Mouse (Mus musculus): ENCODE results near the gene Cdk17.

Cdk17 gene

DNA sequence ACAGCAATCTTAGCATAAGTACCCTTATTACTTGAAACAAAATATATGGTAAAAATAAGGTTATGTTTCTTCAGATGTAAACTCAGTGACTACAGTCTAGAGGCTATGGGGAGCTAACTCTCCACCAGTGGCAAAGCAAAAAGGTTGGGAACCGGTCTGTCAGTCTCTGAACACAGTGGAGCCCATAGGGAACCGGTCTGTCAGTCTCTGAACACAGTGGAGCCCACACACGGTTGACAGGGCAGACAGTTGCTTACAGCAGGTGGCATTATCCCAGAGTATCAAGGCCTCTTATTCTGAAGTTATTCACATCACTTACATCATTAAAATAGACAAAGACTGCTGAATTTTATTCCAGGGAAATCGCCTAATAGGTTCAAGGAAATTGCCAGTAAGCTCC, 70.8 kb downstream of the Cdk17 start:
- no peak for DNase-seq

DNA sequence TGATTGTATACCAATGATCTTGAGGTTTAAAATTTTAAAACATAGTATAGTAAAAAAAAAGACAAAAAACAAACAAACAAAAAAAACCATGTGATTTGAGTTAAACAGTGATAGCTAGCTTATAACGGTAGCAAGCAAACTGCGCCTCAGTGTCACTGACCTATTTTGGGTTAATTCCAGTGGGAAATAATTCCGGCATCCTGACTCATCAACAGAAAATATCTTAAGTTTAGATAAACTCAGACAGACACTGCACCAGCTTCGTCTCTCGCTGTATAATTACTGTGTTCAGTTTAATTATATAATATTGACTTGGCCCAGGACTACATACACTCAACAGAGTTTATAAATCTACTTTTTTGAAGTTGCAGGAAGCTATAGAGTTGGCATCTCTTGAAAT, 71.2 kb downstream of the Cdk17 start:
- DNase-seq = no peak

DNA sequence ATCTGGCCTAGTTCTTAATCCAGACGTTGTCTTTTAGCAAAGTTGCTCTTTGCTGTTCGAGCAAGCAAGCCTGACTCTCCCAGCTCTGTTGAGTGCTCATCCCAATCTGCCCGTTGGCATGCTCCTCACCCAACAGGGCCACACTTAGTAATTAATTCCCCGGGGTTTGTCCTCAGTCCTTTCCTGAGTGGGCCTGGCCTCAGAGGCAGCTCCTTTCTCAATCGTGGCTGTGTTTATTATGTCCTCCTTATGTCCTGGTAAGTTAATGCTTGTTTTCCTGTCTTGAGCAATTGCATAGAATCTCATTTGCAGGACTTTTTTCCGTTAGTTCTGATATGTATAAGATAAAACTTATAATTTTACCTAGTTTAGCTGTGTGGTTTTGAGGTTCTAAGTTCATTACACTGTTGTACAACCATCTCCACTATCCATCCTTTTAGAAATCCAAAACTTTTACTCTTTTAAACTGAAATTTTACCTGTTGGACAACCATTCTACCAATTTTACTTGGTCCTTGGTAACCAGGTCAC, 73.1 kb downstream of the Cdk17 start:
- DNase-seq = no peak

DNA sequence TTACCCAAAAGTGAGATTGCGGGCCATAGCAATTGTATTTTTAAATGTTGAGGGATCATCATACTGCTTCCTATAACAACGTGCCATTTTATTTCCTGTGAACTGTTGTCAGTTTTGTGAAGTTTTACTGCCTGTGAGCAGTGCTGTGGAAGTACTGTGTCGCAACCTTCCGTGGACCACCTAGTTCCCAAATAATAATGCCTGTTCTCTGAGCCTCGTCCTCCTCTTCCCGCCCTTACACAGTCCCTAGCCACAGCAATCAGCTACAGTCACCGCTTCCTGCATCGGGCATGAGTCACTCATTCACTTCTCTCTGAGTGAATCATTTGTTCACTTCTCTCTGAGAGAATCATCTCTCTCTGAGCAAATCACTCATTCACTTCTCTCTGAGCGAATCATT, 74.0 kb downstream of the Cdk17 start:
- no peak for DNase-seq

DNA sequence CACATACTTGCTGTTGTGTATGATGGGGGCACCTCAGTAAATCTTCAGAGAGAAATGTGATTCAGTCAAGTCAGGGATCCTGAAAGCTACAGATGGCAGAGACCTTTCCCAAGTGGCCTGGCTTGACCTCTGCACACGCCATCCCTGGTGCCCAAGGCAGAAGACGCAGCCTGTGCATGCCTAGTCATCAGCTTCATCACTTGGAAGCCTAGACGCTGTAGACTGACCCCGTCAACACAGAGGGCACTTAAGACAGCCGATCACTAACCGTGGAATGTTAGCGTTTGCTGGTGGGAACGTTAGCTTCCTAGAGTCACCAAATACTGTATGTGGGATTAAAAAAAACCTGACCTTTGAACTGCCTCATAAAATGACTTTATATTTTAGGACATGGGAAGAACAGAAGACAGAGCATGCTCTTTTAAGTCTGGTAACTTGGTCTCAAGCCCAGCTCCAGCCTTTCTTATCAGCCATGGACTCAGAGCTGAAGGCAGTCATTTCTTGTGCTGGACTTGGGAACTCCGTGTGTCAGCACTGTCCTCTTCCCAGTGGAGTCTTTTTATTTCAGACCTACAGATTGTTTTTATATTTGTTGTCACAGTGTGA, 78.6 kb downstream of the Cdk17 start:
- DNase-seq = no peak

DNA sequence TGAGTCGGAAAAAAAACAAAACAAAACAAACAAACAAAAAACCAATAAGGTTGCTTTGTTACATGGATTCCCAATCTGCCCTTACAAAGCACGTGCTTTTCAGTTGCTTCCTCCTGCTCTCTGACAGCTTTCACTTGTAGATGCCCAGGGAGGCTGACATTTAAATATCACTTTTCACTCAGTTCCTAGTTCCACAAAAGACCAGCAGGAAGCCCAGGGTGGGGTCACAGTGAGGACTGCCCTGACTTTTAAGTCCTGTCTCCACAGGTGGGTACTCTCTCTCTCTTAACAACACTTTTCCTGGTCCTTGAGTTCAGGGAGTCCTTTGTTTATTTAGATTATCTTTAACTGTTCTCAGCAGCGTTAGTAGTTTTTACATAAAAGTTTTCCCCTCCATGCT, 81.5 kb downstream of the Cdk17 start:
- no peak for DNase-seq

DNA sequence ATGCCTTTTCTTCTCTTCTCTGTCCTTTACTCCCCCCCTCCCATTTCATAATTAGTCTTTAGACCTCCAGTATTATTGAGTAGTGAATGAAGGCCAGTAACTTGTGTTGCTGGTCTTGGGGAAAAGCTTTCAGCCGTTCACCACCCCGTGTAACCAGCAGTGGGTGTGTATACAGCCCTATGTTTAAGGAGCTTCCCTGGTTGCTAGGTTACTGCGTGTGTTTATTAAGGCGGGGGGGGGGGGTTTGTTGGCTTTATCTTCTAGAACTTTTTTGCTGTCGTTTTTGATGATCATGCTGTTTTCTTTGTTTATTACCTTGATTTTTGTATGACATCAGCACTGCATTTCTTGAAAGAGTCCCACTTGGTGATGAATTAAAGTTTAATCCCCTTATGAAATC, 82.2 kb downstream of the Cdk17 start:
- no peak for DNase-seq

DNA sequence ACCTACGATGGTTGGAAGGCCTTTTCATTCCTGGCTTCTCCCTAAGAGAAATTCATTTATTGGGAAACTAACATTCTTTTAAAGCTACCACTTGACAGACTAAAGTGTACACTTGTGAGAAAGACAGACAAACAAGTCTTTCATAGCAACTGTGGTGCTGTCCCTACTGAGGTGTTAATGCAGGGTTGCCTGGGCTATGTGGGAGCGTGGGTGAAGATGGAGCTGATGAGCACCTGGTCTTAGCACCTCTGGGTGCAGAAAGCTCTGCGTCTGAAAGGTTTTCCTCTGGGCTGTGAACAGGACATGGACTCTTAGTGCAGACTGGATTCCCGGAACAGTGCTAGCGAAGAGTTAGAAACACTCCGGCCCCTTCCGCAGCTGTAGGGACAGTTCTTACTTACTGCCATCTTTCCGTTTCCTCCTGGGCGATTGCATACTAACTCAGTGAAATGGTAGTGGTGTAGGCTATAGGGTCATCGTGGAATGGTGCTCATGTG, 83.6 kb downstream of the Cdk17 start:
- DNase-seq = no peak

DNA sequence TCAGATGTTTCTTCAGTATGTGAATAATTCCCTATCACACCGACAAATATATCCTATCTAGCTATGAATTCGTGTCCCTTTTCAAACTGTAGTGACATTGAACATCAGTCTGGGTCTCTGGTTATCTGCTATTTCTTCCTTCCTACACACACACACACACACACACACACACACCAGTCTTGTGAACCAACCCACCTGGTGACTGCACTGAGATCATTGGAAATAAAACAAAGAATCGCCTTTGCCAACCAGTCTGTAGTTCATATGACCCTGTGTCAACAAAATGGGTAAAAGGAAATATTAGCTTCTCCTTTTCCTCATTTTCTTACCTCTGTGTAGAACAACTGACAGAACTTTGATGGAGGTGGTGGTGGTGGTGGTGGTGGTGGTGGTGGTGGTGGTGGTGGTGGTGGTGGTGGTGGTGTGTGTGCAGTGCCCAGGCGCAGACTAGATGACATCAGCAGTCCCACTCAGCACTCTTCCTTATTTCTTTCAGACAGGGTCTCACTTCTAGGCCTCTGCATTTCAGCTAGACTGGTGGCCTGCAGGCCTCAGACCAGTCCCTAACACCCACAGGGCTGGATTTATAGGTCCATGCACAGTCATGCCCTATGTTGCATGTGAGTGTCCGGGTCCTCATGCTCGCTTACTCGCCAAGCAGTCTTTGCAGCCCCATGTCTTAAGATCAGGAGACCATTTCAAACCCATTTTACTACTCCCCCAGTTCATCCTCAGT, 85.7 kb downstream of the Cdk17 start:
- DNase-seq = no peak

DNA sequence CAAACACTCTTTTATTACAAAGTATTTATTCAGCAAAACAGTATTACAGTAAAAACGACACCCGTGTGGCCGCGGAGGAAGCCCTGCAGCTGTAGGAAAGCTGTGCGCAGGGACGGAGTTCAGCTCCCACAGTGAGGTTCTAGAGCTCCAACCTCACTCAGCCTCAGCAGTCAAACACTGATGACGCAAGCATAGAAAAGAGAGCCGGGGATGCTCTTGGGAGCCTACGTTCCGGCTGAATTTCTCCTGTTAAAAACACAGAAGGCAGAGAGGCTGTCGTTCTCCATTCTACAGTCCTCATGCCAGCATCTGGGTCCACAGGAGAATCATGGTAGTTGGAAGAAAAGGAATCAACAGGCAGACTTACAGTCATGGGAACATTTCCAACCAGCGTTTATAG, 86.7 kb downstream of the Cdk17 start:
- no peak for DNase-seq

DNA sequence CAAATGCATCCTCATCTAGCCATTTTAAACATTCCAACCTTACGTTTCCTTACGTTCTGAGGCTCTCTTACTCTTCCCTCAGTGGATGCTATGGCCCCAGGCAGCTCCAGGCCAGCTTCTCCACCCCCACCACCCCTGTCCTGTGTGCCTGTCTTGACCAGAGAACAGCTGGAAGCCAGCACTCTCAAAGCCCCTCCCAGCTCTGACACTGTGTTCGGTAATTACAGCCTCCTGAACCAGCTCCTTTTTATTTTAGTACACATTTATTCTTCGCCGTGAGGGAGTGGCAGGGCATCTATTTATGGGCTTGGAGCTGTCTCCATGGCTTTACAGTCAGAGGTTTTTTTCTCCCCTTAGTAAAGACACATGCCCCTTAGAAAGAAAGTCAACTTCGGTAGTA, 87.2 kb downstream of the Cdk17 start:
- DNase-seq = no peak

DNA sequence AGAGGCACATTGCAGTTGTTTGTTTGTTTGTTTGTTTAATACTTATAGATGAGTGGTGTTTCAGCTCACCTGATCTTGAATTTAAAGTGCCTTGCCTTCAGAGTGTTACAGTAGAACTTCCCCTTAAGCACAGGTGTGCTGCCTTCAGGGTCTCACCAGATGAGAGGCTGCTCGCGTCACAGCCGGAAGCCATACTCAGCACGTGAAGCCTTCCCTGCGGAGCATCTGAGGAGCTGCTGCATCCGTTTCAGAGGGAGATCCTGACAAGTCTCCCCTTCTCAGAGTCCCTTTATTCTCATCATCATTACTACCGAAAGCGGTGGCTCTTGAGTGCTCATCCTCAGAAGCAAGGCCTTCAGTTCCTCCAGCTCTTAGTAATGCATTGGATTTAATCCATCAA, 87.7 kb downstream of the Cdk17 start:
- DNase-seq = no peak

DNA sequence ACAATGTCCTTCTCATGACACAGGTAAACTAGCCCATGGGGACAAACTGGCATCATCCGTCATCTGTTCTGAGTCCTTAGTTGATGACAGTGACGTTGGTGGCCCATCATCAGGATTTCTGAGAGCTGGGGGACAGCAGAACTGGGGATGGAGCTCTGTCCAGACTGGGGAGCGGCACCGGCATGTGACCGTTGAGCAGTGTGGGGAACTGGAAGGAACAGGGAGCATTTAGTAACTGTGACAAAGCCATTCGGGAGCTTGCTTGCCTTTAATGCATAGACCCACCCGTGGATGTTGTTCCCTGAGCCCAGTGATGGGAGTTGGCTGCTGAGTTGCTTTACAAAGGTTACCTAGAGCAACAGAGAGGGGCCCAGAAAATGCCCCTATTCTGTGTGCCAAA, 89.2 kb downstream of the Cdk17 start:
- no peak for DNase-seq

DNA sequence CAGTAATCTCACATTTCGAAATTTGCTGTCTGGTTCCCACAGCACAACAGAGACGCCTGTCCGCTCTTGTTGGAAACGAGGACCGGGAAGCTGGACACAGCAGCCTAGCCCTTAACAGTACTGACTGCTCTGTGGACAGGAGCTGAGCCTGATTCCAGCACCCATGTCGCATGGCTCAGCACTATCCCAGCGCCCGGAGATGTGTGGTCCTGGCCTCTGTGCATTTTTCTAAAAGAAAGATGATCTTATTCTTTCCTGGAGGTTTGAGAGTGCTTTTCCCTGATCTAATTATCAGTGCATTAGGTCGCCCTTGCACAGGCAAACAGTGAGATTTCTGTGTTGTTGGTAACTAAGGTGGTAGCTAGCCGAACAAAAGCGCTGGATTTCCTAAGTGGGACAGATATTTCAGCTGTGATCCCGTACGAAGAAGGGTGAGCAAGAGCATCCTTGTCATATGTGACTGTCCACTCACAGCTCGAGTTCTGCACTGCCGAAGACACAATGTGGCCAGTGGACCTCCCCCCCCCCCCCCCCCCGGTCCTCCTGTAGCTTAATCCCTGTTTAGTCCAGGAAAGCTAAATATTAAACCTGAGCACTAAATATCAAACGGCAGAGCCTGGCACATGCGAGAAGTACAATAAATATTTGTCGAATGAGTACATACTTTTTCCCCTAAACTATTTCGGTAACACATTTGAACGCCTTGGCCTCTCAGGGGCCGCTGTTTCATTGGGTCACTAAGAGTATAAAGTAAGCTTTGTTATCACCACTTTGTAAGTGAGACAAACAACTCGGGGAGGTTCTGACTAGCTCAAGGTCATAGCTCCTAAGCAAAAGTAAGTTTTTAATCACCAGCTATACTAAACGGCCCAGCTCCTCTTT, 90.0 kb downstream of the Cdk17 start:
- no peak for DNase-seq

DNA sequence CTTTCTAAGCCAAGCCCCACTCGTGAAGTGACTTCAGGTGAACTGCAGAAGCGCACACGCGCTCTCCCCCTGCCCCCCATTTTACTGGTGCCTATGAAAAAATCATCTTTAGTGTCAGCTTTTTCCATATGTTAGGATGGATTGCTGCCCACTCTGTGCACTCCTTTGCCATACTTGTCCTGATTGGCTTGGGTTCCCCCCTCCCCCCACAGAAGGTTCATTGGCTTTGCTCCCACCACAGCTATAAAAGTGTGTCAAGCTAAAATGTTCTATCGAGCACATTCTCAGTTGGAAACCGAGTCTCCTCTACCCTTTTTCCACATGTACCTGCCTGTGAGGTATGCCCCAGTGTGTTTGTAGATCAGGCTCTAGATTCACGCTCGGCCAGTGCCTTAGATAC, 90.8 kb downstream of the Cdk17 start:
- no peak for DNase-seq

DNA sequence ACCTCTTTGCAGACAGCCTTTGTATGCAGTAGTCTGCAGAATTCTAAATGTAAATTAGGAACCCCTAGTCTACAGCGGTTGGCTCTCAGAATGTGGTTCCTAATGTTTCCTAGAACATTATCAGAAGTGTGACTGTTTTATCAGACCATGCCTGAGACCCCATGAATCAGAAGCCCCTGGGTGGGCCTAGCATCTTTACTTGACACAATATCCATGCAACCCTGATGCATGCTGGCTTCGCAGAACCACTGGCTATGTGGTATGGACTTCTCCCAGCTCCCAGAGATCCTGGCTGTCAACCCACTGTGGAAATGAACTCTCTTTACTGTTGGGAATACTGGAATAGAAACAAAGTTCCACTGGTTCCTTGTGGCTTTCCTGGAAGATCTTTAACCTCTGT, 92.0 kb downstream of the Cdk17 start:
- no peak for DNase-seq

DNA sequence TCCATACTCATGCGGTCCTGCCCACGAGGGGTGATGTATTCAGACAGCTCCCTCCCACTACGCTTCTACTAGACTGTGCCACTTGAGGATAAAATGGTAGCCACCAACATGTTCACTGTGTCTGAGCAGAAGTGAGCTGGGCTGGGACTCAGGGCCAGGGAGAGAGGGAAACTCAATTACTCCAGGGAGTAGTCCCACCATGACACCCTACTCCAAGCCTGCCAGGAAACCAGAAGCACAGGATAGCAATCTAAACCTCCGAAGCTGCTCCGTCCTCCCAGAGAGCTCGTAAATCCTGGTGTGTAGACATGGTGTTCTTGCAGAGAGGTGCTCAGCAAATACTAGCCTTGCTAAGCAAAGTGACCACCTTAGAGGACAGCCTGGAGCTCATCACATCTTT, 92.5 kb downstream of the Cdk17 start:
- DNase-seq = no peak

DNA sequence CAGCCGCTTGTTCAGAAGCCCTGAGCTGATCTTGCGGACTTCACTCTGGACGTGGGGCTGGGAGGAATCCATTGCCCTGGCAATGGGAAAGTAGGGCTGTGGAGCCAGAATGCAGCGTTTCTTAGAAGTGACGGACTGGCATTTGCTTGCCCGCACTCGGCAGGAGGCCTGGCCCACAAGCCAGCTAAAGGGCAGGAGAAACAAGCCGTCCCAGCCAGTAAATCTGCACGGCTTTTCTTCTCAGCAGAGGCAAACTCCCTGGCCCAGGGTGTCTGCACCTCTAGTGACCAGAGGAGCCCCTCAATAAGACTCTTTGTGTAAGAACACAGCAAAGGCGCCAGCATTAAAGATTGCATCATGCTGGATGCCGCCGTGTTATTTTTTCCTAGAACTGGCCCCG, 94.6 kb downstream of the Cdk17 start:
- peak; percentile 62 for DNase-seq

DNA sequence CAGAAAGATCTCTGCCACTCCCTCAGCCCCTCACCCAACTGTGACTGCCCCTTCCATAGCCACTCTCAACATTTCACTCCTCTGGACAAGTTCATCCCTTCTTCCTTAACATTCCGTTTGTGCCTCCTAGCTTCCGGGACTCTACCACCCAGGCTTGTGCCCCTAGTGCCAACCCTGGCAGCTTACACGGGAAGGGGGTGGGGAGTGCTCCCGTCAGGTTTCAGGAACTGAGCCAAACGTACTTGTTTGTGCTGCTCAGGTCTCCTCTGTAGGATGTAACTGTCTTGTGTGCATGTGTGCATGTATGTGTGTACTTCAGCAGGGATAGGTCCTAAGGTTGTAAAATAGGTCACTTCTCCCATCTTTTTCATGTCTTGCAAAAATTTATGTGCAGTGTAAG, 99.2 kb downstream of the Cdk17 start:
- no peak for DNase-seq

DNA sequence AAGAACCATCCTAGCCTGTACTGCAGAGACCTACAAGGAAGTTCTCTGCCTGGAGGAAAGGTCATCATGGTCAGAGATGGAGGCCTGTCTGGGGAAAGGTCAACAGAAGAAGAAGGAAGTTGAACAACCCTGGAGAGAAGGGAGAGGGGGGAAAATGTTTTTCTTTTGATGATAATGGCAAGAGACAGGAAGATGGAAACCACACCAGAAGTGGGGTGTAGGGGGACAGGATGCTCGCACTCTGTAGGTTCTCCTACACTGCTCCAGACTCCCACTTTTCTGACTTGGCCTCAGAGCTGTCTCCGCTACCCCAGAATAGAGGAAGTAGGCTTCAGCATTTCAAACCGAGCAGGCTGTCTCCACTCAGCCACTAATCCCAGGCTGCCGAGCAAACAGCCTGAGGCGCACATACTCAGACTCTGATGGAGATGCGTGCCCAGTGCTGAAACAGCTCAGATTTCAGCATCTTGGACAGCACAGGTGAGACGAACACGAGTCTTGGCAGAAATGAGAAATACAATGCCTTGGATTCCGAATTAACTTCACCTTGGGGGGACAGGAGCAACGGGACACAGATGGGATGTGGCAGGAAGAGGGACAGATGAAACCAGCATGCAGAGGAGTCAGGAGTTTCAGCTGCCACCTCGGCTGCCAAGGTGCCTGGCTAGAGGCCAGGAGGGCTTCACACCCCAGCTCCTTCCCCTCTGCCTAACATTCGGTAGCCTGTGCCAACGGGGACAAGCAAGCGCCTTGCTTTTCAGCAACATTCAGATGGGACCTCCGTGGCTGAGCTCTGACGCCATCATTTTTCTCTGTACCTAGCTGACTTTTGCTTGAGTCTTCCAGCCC, 100.7 kb downstream of the Cdk17 start:
- peak; percentile 54 for DNase-seq

DNA sequence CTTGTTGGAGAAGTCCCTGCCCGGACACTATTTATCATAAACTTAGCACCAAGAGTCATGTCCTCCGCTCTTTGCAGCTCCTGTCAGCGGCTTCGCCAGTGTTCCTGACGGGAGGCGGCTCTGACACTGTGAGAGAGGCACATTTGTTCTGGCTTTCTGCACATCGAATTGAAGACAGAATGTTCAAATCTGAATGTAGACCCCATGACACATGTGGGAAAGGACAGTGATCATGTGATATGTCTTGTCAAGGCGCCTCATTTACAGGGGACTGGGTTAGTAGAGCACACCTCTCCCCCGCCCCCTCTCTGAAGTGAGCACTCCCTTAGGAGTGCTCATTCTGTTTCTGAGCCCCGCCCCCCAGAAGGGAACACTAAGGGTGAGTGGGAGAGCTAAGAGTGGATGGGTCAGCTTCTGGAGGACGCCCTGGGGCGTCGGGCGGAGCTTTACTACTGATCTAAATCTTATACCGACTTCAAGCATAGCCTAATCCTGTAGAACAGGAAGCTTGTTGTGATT, 101.4 kb downstream of the Cdk17 start:
- no peak for DNase-seq

DNA sequence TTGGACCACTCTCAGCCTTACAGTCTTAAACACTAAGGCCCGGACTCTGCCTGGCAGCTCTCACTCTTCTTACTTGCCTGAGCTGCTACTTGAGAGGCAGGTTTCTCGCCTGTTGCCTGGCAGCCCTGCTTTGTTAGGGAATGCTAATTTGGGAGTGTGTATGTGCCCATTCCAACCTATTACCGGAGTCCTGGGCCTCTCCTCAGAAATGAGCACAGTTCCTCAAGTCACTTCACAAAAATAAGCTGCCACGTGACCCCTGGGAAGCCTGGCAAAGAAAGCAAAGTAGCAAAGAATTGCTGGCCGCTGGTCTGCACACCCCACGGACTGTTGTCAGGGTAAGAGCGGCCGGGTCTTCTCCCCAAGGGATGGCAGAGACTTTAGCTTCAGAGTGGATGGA, 102.8 kb downstream of the Cdk17 start:
- DNase-seq = peak; percentile 49

Data from right cerebral cortex, adult 18-20 months (tissue).